Mouse (Mus musculus): Measurements from ENCODE around the gene Tmem200b.

DNA sequence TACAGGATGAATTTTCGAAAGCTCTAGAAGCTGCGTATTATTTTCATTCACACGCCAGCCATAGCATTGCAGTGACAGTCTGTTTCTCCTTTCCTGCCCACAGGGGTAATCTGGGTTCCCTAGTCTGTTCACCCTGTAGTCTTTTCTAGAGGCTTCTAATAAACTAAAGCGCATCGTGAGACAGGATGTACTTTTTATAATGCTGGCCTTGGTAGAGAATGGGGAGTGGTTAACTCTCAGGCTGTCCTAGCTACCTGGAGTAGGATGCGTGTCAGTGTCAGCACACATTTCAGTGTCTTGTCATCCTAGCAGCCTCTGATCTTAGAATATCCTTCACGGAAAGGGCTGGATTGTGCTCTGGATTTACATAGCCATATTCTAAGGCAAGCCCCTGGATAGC is 40.3 kb upstream of the Tmem200b start:
- TF ChIP-seq CTCF (IDR thresholded peaks at IDR 0.05; ENCODE audit: low read depth): no peak
- no peak for TF ChIP-seq EP300 (IDR thresholded peaks at IDR 0.05; ENCODE audit: low read depth)

Data from liver, postnatal 0 days (tissue).